Mouse (Mus musculus) liver, adult 2 months (tissue): ENCODE data around the gene Cdc42ep3. TPM values are rescaled to one million over a fixed set of nuclear protein-coding genes. Genes with fewer than 3 reads are reported as not detected.

Experiments
- DNase-seq: peaks from one replicate; pipeline ENCODE4 v3.0.0-alpha.2; 2011; ENCODE audit warnings: low read depth, low spot score; ENCODE audit errors: extremely low read depth
- H3K27ac ChIP-seq: fragments of 200-500 bp; replicated peaks from 2 replicates; pipeline ENCODE4 v1.5.1; 2012; ENCODE audit warnings: low read depth, mild to moderate bottlenecking, control low read depth, inconsistent platforms, low read length; ENCODE audit not compliant: insufficient read depth
- H3K27me3 ChIP-seq: fragments of 200-500 bp; 2 replicates; pipeline ENCODE4 v1.6.1; 2012; ENCODE audit warnings: mild to moderate bottlenecking, moderate library complexity, low read length, inconsistent platforms; ENCODE audit not compliant: control insufficient read depth, insufficient read depth
- H3K36me3 ChIP-seq: fragments of 200-500 bp; 2 replicates; pipeline ENCODE4 v1.6.1; 2012; ENCODE audit warnings: low read length, inconsistent platforms; ENCODE audit not compliant: control insufficient read depth, insufficient read depth
- H3K4me1 ChIP-seq: fragments of 200-500 bp; 2 replicates; pipeline ENCODE4 v1.6.1; 2011; ENCODE audit warnings: low read length; ENCODE audit not compliant: control insufficient read depth, insufficient read depth
- H3K4me3 ChIP-seq: fragments of 200-500 bp; 2 replicates; pipeline ENCODE4 v1.5.1; 2011; ENCODE audit warnings: low read depth, mild to moderate bottlenecking, control low read depth, low read length, moderate library complexity; ENCODE audit not compliant: insufficient read depth
- H3K79me2 ChIP-seq: fragments of 200-500 bp; 2 replicates; pipeline ENCODE4 v1.6.1; 2012; ENCODE audit warnings: inconsistent platforms, mild to moderate bottlenecking, low read length, moderate library complexity; ENCODE audit not compliant: control insufficient read depth, insufficient read depth
- H3K9ac ChIP-seq: fragments of 200-500 bp; 2 replicates; pipeline ENCODE4 v1.6.1; 2012; ENCODE audit warnings: low read depth, mild to moderate bottlenecking, control low read depth, inconsistent platforms, low read length
- CTCF ChIP-seq: fragments of 200-500 bp; IDR thresholded peaks from 2 replicates; pipeline ENCODE4 v1.5.1; 2011; ENCODE audit warnings: low read depth, low read length, control low read depth
- POLR2A ChIP-seq: fragments of 200-500 bp; IDR thresholded peaks from 2 replicates; pipeline ENCODE4 v1.6.1; 2011; ENCODE audit warnings: low read length, control low read depth; ENCODE audit not compliant: insufficient read depth; ENCODE audit errors: extremely low read depth
- WGBS: fragments of 180-500 bp; shearing (Covaris S2); methylation state at CpG from one replicate; pipeline ENCODE4 v1.1.7; 2018; 5-methylcytosine and 5-hydroxymethylcytosine counted together
- polyA plus RNA-seq: library from polyadenylated mRNA; depleted of rRNA; stranded (reverse); fragments of >200 nt; gene quantifications from 2 replicates; pipeline ENCODE4 v1.2.3, GENCODE M21; 2012; rRNA removed
- total RNA-seq: library from RNA; depleted of rRNA; stranded (reverse); fragments of >200 nt; gene quantifications from 2 replicates; pipeline ENCODE4 v1.2.3, GENCODE M21; 2014; rRNA removed

The Cdc42ep3 gene
- total RNA-seq, result 1.0 and 1.4 TPM in 2 replicates
- polyA plus RNA-seq, result 0.87 and 0.91 TPM in 2 replicates

DNA sequence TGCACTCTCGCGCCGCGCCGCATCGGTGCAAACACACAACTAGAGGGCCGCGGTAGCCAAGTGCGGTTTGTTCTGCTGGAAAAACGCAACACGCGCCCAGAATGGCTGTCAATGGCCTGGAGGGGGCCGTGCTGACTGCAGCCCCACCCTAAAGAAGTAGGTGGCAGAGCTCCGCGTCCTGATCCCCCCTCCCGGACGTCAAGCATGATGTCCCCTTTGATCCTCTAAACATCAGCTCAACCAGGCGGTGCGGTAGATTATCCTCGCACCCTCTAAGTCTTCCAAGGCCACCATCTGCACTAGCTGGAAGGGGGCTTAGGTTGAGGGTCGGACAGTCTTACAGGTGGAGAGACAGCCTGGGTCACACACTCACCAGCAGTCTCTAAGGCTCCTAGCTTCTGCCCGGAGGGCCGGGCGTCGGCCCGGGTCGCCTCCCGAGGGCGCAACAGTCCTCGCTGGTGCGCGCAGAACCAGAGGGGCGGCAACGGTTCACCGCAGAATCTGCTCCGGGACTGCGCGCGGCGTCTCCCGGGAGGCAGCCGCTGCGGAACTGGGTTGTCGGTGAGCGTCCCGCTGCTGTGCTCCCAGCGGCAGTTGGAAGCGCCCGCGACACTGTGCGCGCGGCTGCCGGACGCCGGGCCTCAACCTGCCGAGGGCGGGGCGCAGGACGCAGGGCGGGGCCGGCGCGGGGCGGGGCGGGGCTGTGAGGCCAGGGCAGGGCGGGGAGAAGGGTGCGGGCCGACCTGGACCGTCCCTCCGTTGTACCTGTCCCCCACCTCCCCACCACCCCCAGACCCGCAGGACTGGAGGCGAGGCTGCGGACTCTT lies at the start of gene Cdc42ep3:
TSS of gene Cdc42ep3 (minus strand) at position 648 of the 827 bp plus-strand sequence.
- peak within 1 kb of the TSS; percentile 75 for H3K9ac ChIP-seq
- peak within 1 kb of the TSS; percentile 22 for H3K27ac ChIP-seq
- WGBS, result under 1% methylated on average over 74 of the region's 74 CpGs
- H3K4me3 ChIP-seq, result peak within 1 kb of the TSS; percentile 72
- H3K27me3 ChIP-seq, result peaks cover 5% of the 10 kb centered on the region
- peak; percentile 26 for DNase-seq
- no peaks in the 10 kb centered on the region for H3K79me2 ChIP-seq
- H3K36me3 ChIP-seq, result no peaks in the 10 kb centered on the region
- no peak for TF ChIP-seq CTCF
- peak; percentile 54; the same call in 1 of the 2 replicates for TF ChIP-seq POLR2A
- H3K4me1 ChIP-seq, result peaks cover 3% of the 10 kb centered on the region; the same call in 1 of the 2 replicates

DNA sequence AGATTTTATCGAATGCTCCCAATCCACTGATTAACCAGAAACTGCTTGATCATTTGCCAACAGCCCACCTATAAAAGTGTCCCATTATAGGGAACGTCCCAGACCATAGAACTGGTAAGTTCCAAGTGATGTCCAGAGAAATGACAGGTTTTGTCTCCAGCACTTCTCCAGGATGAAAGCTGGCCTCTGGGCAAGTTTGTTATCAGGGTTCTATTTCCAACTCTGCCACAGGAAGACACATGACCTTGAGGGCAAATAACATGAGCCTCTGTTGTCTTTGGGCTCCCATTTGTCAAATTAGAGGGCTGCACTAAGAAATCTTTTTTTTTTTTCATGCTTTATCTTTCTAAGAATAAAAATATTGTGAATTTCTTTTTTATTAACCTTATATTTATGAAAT lies 45.5 kb upstream of the Cdc42ep3 start:
- 76% methylated on average over 2 of the region's 2 CpGs for WGBS
- Histone ChIP-seq H3K27ac (no peak overlapping the region), H3K27me3 (no peaks in the 10 kb centered on the region), H3K9ac (no peak overlapping the region), H3K4me1 (no peaks in the 10 kb centered on the region), H3K36me3 (no peaks in the 10 kb centered on the region), H3K4me3 (no peak overlapping the region), H3K79me2 (no peaks in the 10 kb centered on the region)
- DNase-seq, result no peak
- no peak for TF ChIP-seq CTCF
- TF ChIP-seq POLR2A, result no peak

DNA sequence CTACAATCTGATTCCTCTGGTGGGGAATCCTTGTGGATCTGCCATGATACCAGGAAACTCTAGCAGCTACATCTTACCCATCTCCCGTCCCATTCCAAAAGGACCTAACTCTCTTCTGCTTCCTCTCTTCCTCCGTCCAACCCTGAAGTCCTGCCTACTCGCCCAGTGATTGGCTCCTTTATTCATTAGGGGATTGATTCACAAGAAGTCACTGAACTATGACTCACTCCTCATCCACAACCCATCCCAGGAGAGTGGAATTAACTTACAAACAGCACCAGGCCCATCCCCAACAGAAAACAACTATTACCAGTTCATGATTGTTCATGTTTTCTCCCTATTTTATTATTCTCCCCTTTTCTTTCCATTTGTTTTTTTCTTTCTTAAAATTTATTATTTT lies 43.5 kb upstream of the Cdc42ep3 start:
- Histone ChIP-seq H3K4me1 (no peaks in the 10 kb centered on the region), H3K4me3 (no peak overlapping the region), H3K27me3 (no peaks in the 10 kb centered on the region), H3K9ac (no peak overlapping the region), H3K27ac (no peak overlapping the region), H3K36me3 (no peaks in the 10 kb centered on the region), H3K79me2 (no peaks in the 10 kb centered on the region)
- TF ChIP-seq POLR2A, result no peak
- TF ChIP-seq CTCF, result no peak
- 85% methylated on average over 3 of the region's 3 CpGs for WGBS
- no peak for DNase-seq

- 85% methylated on average over 5 of the region's 5 CpGs for WGBS
- Histone ChIP-seq H3K4me3 (no peak overlapping the region), H3K79me2 (no peaks in the 10 kb centered on the region), H3K9ac (no peak overlapping the region), H3K27ac (no peak overlapping the region), H3K4me1 (no peaks in the 10 kb centered on the region), H3K27me3 (no peaks in the 10 kb centered on the region), H3K36me3 (no peaks in the 10 kb centered on the region)
- DNase-seq, result no peak
- TF ChIP-seq CTCF (no peak), POLR2A (no peak)
Measured at GRCm38 (mm10) chr17:79394799-79395198, 39.9 kb upstream of the Cdc42ep3 start.

GRCm38 (mm10) chr17:79393886-79394285 lies 39.0 kb upstream of the Cdc42ep3 start:
- H3K27ac ChIP-seq, result no peak overlapping the region
- no peak overlapping the region for H3K9ac ChIP-seq
- H3K4me1 ChIP-seq, result no peaks in the 10 kb centered on the region
- TF ChIP-seq CTCF (no peak), POLR2A (no peak)
- no peaks in the 10 kb centered on the region for H3K79me2 ChIP-seq
- no peaks in the 10 kb centered on the region for H3K27me3 ChIP-seq
- H3K36me3 ChIP-seq, result no peaks in the 10 kb centered on the region
- WGBS, result 70% methylated on average over 7 of the region's 7 CpGs
- no peak for DNase-seq
- H3K4me3 ChIP-seq, result no peak overlapping the region

GRCm38 (mm10) chr17:79387465-79388066 lies 32.7 kb upstream of the Cdc42ep3 start:
- no peak for TF ChIP-seq POLR2A
- TF ChIP-seq CTCF, result no peak
- no peaks in the 10 kb centered on the region for H3K79me2 ChIP-seq
- H3K36me3 ChIP-seq, result no peaks in the 10 kb centered on the region
- DNase-seq, result no peak
- H3K4me3 ChIP-seq, result no peak overlapping the region
- no peak overlapping the region for H3K27ac ChIP-seq
- H3K9ac ChIP-seq, result no peak overlapping the region
- WGBS, result 81% methylated on average over 8 of the region's 8 CpGs
- H3K27me3 ChIP-seq, result no peaks in the 10 kb centered on the region; the same call in 1 of the 2 replicates
- H3K4me1 ChIP-seq, result no peaks in the 10 kb centered on the region
